Mouse (Mus musculus): ENCODE measurements around the gene Palld.

DNA sequence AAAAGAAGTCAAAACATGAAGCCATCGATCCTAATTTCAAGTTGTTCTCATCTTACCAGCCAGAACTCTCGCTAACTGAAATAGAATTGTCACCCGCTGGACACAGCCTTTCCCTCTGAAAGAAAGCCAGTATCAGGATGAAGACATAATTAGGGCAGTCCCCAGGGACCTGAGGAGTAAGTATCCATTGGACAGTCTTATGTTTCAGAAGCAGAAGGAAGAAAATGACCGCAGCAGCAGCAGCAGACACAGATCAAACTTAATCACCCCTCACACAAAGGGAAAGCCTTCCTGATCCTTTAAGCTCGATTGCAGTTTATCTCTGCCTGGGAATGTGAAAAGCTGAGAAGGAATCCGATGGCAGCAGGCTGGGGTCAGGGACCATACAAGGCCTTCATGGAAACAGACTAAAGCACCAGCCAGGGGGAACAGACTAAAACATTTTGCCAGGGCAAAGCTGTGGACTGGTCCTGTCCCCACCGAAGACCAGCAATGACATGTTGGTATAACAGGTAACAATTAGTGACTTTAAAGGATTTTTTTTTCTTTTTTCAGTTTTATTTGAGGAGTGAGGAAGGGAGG lies 53.8 kb downstream of the Palld start:
- TF ChIP-seq GATA1 (IDR thresholded peaks at IDR 0.05; ENCODE audit: borderline replicate concordance, low read length) (no peak), FLI1 (IDR thresholded peaks at IDR 0.05; ENCODE audit: low read length) (no peak)
